Mouse (Mus musculus): ENCODE measurements around the gene Ids. TPM values are rescaled to one million over a fixed set of nuclear protein-coding genes. Genes with fewer than 3 reads are reported as not detected.
A peak's percentile ranks its signal among the peaks of the same experiment; 100 is the strongest.

Ids gene
- polyA plus RNA-seq, 1 experiment from 2014 or later, result 13.8 TPM

- DNase-seq (ENCODE audit: low spot score) (no peak), ATAC-seq (no peak)
- H3K4me1 ChIP-seq (ENCODE audit: control insufficient read depth, insufficient read depth, low read length), result 0 out of 2 replicates have a peak, but pooled peaks cover 2% of the 10 kb centered on the region
- peaks cover 14% of the 10 kb centered on the region for H3K36me3 ChIP-seq (ENCODE audit: control insufficient read depth, insufficient read depth, low read length)
- peak overlapping the region; percentile 44; the same call in 1 of the 2 replicates for H3K4me3 ChIP-seq (ENCODE audit: low read depth, low read length)
- no peaks in the 10 kb centered on the region for H3K9me3 ChIP-seq (replicated peaks; ENCODE audit: control insufficient read depth, low read length)
- peak overlapping the region; percentile 62 for H3K9ac ChIP-seq (ENCODE audit: low read length)
- peak overlapping the region; percentile 49 for H3K4me2 ChIP-seq (ENCODE audit: low read length)
- H3K27me3 ChIP-seq (replicated peaks; ENCODE audit: control insufficient read depth, insufficient read depth, low read length), result no peaks in the 10 kb centered on the region
- H3K27ac ChIP-seq (ENCODE audit: low read depth, low read length), result no peak overlapping the region
- 85% methylated on average over 5 of the region's 5 CpGs for WGBS
These were observed 1.4 kb downstream of the Ids start for GRCm38 (mm10) chrX:70363446-70363845.

GRCm38 (mm10) chrX:70362985-70363384 lies 1.9 kb downstream of the Ids start:
- DNase-seq (ENCODE audit: low spot score) (no peak), ATAC-seq (no peak)
- peaks cover 15% of the 10 kb centered on the region for H3K36me3 ChIP-seq (ENCODE audit: control insufficient read depth, insufficient read depth, low read length)
- 89% methylated on average over 7 of the region's 7 CpGs for WGBS
- 0 out of 2 replicates have a peak, but pooled peaks cover 2% of the 10 kb centered on the region for H3K4me1 ChIP-seq (ENCODE audit: control insufficient read depth, insufficient read depth, low read length)
- H3K4me3 ChIP-seq (ENCODE audit: low read depth, low read length), result no peak overlapping the region
- no peaks in the 10 kb centered on the region for H3K27me3 ChIP-seq (replicated peaks; ENCODE audit: control insufficient read depth, insufficient read depth, low read length)
- peak overlapping the region; percentile 49 for H3K4me2 ChIP-seq (ENCODE audit: low read length)
- no peak overlapping the region for H3K9ac ChIP-seq (ENCODE audit: low read length)
- H3K27ac ChIP-seq (ENCODE audit: low read depth, low read length), result no peak overlapping the region
- no peaks in the 10 kb centered on the region for H3K9me3 ChIP-seq (replicated peaks; ENCODE audit: control insufficient read depth, low read length)

GRCm38 (mm10) chrX:70330202-70330843 lies 34.6 kb downstream of the Ids start:
- no peaks in the 10 kb centered on the region; the same call in 1 of the 2 replicates for H3K4me1 ChIP-seq (ENCODE audit: control insufficient read depth, insufficient read depth, low read length)
- 24% methylated on average over 6 of the region's 6 CpGs for WGBS

GRCm38 (mm10) chrX:70328530-70329143 lies 36.2 kb downstream of the Ids start:
- H3K9me3 ChIP-seq (replicated peaks; ENCODE audit: control insufficient read depth, low read length), result no peaks in the 10 kb centered on the region
- H3K4me1 ChIP-seq (ENCODE audit: control insufficient read depth, insufficient read depth, low read length), result no peaks in the 10 kb centered on the region; the same call in 1 of the 2 replicates
- no peaks in the 10 kb centered on the region for H3K27me3 ChIP-seq (replicated peaks; ENCODE audit: control insufficient read depth, insufficient read depth, low read length)
- ATAC-seq (peak; percentile 75), DNase-seq (ENCODE audit: low spot score) (peak; percentile 61)
- 28% methylated on average over 2 of the region's 2 CpGs for WGBS
- no peak overlapping the region for H3K4me2 ChIP-seq (ENCODE audit: low read length)
- H3K4me3 ChIP-seq (ENCODE audit: low read depth, low read length), result no peak overlapping the region
- H3K9ac ChIP-seq (ENCODE audit: low read length), result no peak overlapping the region
- H3K36me3 ChIP-seq (ENCODE audit: control insufficient read depth, insufficient read depth, low read length), result no peaks in the 10 kb centered on the region
- no peak overlapping the region; the same call in 1 of the 2 replicates for H3K27ac ChIP-seq (ENCODE audit: low read depth, low read length)

More at GRCm38 (mm10) chrX:70330202-70330843, 34.6 kb downstream of the Ids start:
- Histone ChIP-seq H3K27ac (ENCODE audit: low read depth, low read length) (no peak overlapping the region), H3K36me3 (ENCODE audit: control insufficient read depth, insufficient read depth, low read length) (no peaks in the 10 kb centered on the region), H3K4me2 (ENCODE audit: low read length) (no peak overlapping the region), H3K27me3 (replicated peaks; ENCODE audit: control insufficient read depth, insufficient read depth, low read length) (no peaks in the 10 kb centered on the region), H3K9ac (ENCODE audit: low read length) (no peak overlapping the region), H3K9me3 (replicated peaks; ENCODE audit: control insufficient read depth, low read length) (no peaks in the 10 kb centered on the region), H3K4me3 (ENCODE audit: low read depth, low read length) (no peak overlapping the region)
- ATAC-seq (peak; percentile 78), DNase-seq (ENCODE audit: low spot score) (peak; percentile 79)

GRCm38 (mm10) chrX:70327656-70328055 lies 37.2 kb downstream of the Ids start:
- no peak for DNase-seq (ENCODE audit: low spot score)
- no peaks in the 10 kb centered on the region for H3K27me3 ChIP-seq (replicated peaks; ENCODE audit: control insufficient read depth, insufficient read depth, low read length)
- no peak overlapping the region for H3K4me3 ChIP-seq (ENCODE audit: low read depth, low read length)
- ATAC-seq, result no peak
- H3K4me1 ChIP-seq (ENCODE audit: control insufficient read depth, insufficient read depth, low read length), result no peaks in the 10 kb centered on the region; the same call in 1 of the 2 replicates
- no peak overlapping the region for H3K4me2 ChIP-seq (ENCODE audit: low read length)
- no peaks in the 10 kb centered on the region for H3K36me3 ChIP-seq (ENCODE audit: control insufficient read depth, insufficient read depth, low read length)
- no peak overlapping the region for H3K9ac ChIP-seq (ENCODE audit: low read length)
- no peaks in the 10 kb centered on the region for H3K9me3 ChIP-seq (replicated peaks; ENCODE audit: control insufficient read depth, low read length)
- no peak overlapping the region for H3K27ac ChIP-seq (ENCODE audit: low read depth, low read length)
- WGBS, result 64% methylated on average over 1 of the region's 1 CpGs

- H3K36me3 ChIP-seq (ENCODE audit: control insufficient read depth, insufficient read depth, low read length), result no peaks in the 10 kb centered on the region
- H3K27ac ChIP-seq (ENCODE audit: low read depth, low read length), result no peak overlapping the region
- H3K4me3 ChIP-seq (ENCODE audit: low read depth, low read length), result no peak overlapping the region
- ATAC-seq, result no peak
- H3K9ac ChIP-seq (ENCODE audit: low read length), result no peak overlapping the region
- no peaks in the 10 kb centered on the region for H3K27me3 ChIP-seq (replicated peaks; ENCODE audit: control insufficient read depth, insufficient read depth, low read length)
- no peak for DNase-seq (ENCODE audit: low spot score)
- no peaks in the 10 kb centered on the region for H3K4me1 ChIP-seq (ENCODE audit: control insufficient read depth, insufficient read depth, low read length)
- no peak overlapping the region for H3K4me2 ChIP-seq (ENCODE audit: low read length)
- WGBS, result 35% methylated on average over 2 of the region's 2 CpGs
- no peaks in the 10 kb centered on the region for H3K9me3 ChIP-seq (replicated peaks; ENCODE audit: control insufficient read depth, low read length)
These were observed 45.6 kb downstream of the Ids start for GRCm38 (mm10) chrX:70319254-70319653.

- H3K27ac ChIP-seq (ENCODE audit: low read depth, low read length), result no peak overlapping the region
- H3K4me3 ChIP-seq (ENCODE audit: low read depth, low read length), result no peak overlapping the region
- no peaks in the 10 kb centered on the region for H3K27me3 ChIP-seq (replicated peaks; ENCODE audit: control insufficient read depth, insufficient read depth, low read length)
- H3K36me3 ChIP-seq (ENCODE audit: control insufficient read depth, insufficient read depth, low read length), result no peaks in the 10 kb centered on the region
- no peaks in the 10 kb centered on the region for H3K9me3 ChIP-seq (replicated peaks; ENCODE audit: control insufficient read depth, low read length)
- no peaks in the 10 kb centered on the region for H3K4me1 ChIP-seq (ENCODE audit: control insufficient read depth, insufficient read depth, low read length)
- H3K9ac ChIP-seq (ENCODE audit: low read length), result no peak overlapping the region
- peak; percentile 58; the same call in 1 of the 2 replicates for ATAC-seq
- peak; percentile 48 for DNase-seq (ENCODE audit: low spot score)
- 78% methylated on average over 3 of the region's 3 CpGs for WGBS
- no peak overlapping the region for H3K4me2 ChIP-seq (ENCODE audit: low read length)
These were observed 49.8 kb downstream of the Ids start for GRCm38 (mm10) chrX:70314949-70315641.

All from forebrain, embryonic 14.5 days (tissue).